Mouse (Mus musculus) testis, adult 2 months (tissue): ENCODE measurements at regions not wholly inside any gene's neighbourhood (a gene's known extent, or its start where the extent isn't known, plus 50 kb on each side); places are given as distances from the start of the nearest gene placed in this dataset.

Source experiments
- CTCF ChIP-seq: fragments of 200-500 bp; IDR thresholded peaks from 2 replicates; pipeline ENCODE4 v1.5.1; 2012; ENCODE audit warnings: low read depth, mild to moderate bottlenecking, inconsistent platforms, low read length, moderate library complexity; ENCODE audit not compliant: control insufficient read depth, insufficient read depth, insufficient replicate concordance
- POLR2A ChIP-seq: fragments of 200-500 bp; IDR thresholded peaks from 2 replicates; pipeline ENCODE4 v1.6.1; 2012; ENCODE audit warnings: low read depth, mild to moderate bottlenecking, inconsistent platforms, low read length, moderate library complexity; ENCODE audit not compliant: control insufficient read depth

DNA sequence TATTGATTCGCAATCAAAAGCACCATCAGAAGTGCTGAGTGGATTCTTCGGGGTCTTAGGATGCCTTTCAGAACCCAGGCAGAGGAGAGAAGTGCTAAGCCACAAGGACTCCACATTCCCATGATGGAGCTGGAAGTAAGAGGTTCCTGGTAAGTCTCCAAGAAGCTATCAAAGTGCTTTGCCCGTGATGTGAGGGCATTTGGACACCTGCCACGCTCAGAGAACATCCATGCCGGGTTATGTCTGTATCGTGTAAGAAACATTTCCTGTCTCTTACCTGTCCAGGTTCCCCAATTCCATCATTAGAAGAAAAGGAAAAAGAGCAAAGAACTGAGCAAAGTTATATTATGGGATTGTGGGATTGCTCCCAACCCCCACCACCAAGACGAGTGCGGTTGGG lies 81.3 kb upstream of the Olfr275 start:
- TF ChIP-seq CTCF (no peak), POLR2A (no peak)
